Mouse (Mus musculus) gastrocnemius, postnatal 36 days (tissue): ENCODE measurements around the gene Flrt3. TPM values are rescaled to one million over a fixed set of nuclear protein-coding genes. Genes with fewer than 3 reads are reported as not detected.

Source experiments
- DNase-seq, 2 experiments: peaks; one replicate each; pipeline ENCODE4 v3.0.0; 2022
- intact Hi-C: fragments of 180-260 bp; cut with DNase I; formaldehyde crosslinking; loops from one replicate; pipeline ENCODE4 v1.15.1; 2025
- total RNA-seq, 2 experiments: library from RNA; stranded (reverse); gene quantifications; 2 replicates each; pipeline ENCODE4 v1.2.3; 2021

Flrt3 gene
- total RNA-seq, 2 experiments from 2014 or later: 0.26 to 0.35 TPM

DNA sequence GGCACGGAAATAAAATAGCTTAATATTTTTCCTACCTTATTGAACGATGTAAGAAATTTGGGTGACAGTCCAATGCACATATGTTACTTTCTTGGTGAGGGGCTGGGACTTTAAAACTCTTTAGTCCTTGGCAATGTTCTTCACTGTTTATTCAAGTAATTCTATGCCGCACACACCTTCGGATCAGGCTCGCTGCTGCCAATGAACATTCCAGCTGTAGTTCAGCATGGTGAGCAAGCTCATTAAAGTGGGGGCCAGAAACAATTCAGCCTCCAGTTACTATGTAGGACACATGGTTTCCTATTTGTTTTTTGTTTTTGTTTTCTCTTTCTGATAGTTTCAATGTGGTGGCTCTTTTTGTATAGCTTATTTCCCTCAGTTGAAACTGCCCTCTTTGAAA, 8.6 kb downstream of the Flrt3 start:
- no peak for DNase-seq
- intact Hi-C loops: no loop called here

GRCm38 (mm10) chr2:140653978-140654377, 17.3 kb downstream of the Flrt3 start:
- intact Hi-C loops: no loop called here
- DNase-seq: no peak

GRCm38 (mm10) chr2:140653481-140653880, 17.8 kb downstream of the Flrt3 start:
- no peak for DNase-seq
- intact Hi-C loops: no loop called here

DNA sequence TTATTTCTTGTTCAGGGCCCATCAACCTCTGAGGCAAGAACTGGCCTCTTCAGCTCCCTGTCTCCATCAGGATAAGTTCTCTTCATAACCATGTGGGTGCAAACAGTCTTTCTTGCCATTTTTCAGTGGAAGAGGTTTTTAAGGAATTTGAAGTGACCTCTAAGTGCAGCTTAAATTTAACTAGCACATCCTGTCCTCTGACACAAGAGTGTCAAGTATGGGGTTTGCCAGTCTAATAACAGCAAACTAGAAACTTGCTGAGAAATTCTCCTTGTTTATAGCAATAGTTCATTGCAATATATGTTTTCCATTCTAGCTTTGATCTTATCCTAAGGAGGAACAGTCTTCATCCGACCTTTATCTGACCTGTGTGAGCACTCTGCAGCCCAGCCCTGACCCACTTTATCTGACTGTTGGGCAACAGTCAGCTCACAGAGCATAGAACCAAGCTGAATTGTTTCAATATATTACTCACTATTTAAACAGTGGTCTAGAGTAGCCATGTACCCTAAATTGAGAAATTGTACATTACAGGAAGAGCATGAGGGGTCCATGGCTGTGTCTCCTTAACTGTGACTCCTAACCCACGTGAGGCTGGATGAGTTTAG, 49.4 kb downstream of the Flrt3 start:
- DNase-seq: no peak
- intact Hi-C loops: no loop called here

DNA sequence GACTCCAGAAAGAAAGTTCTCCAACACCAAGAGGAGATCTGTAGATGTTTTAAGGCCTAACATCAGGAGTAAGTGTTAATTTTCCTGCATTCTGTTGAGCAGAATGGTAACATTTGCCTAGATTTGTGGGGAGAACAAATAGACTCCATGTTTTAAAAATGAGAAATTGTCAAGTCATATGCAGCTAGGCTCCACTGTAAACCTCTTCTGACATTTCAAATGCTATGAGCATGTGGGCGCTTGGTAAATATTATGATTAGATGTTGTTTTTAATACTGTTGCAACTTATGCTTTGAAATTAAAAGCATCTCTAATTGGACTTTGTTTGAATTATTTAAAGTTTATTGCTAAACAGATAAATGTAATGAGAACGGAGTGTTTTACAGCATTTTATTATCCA, 55.8 kb downstream of the Flrt3 start:
- intact Hi-C loops: no loop called here
- DNase-seq: no peak
